Mouse (Mus musculus) C2C12 (cell line): ENCODE measurements around the gene Cd79a.

Experiments used
- CEBPB ChIP-seq: IDR thresholded peaks from one replicate; pipeline ENCODE4 v1.6.1; 2011; ENCODE audit warnings: low read depth, mild to moderate bottlenecking, control low read depth, moderate library complexity
- CTCF ChIP-seq: IDR thresholded peaks from one replicate; pipeline ENCODE4 v1.5.1; 2011; ENCODE audit not compliant: control insufficient read depth, insufficient read depth, insufficient read length
- FOSL1 ChIP-seq: IDR thresholded peaks from one replicate; pipeline ENCODE4 v1.8.0; 2011; ENCODE audit warnings: mild to moderate bottlenecking, low read length; ENCODE audit not compliant: poor library complexity, insufficient read depth, severe bottlenecking
- MAX ChIP-seq: IDR thresholded peaks from one replicate; pipeline ENCODE4 v1.6.1; 2011; ENCODE audit warnings: mild to moderate bottlenecking, control low read depth
- MYOD1 ChIP-seq: IDR thresholded peaks from one replicate; pipeline ENCODE4 v1.6.1; 2011; ENCODE audit warnings: low read depth; ENCODE audit not compliant: control insufficient read depth, insufficient read length
- MYOG ChIP-seq: IDR thresholded peaks from one replicate; pipeline ENCODE4 v1.6.1; 2011; ENCODE audit not compliant: control insufficient read depth, insufficient read length; ENCODE audit errors: extremely low read depth
- USF1 ChIP-seq: IDR thresholded peaks from one replicate; pipeline ENCODE4 v1.6.1; 2011; ENCODE audit warnings: low read depth, mild to moderate bottlenecking, control low read depth, moderate library complexity

- TF ChIP-seq USF1 (no peak), CTCF (no peak), MYOD1 (no peak), FOSL1 (no peak), MAX (no peak), MYOG (no peak), CEBPB (no peak)
These were observed 912 bp upstream of the Cd79a start for GRCm38 (mm10) chr7:24896269-24896668.
